Mouse (Mus musculus) kidney, adult 2 months (tissue): ENCODE measurements at regions not wholly inside any gene's neighbourhood (a gene's known extent, or its start where the extent isn't known, plus 50 kb on each side); places are given as distances from the start of the nearest gene placed in this dataset.
A peak's percentile ranks its signal among the peaks of the same experiment; 100 is the strongest.

Experiments used
- DNase-seq: peaks from one replicate; pipeline ENCODE4 v3.0.0; 2021
- H3K27ac ChIP-seq: fragments of 200-500 bp; 2 replicates; pipeline ENCODE4 v1.5.1; 2012; ENCODE audit warnings: low read depth, low read length, control low read depth, inconsistent platforms; ENCODE audit not compliant: insufficient read depth
- H3K27me3 ChIP-seq: fragments of 200-500 bp; replicated peaks from 2 replicates; pipeline ENCODE4 v1.6.1; 2012; ENCODE audit warnings: mild to moderate bottlenecking, moderate library complexity, low read length, inconsistent platforms; ENCODE audit not compliant: control insufficient read depth, insufficient read depth
- H3K36me3 ChIP-seq: fragments of 200-500 bp; 2 replicates; pipeline ENCODE4 v1.6.1; 2012; ENCODE audit warnings: mild to moderate bottlenecking, moderate library complexity, low read length, inconsistent platforms; ENCODE audit not compliant: control insufficient read depth, insufficient read depth
- H3K4me1 ChIP-seq: fragments of 200-500 bp; 2 replicates; pipeline ENCODE4 v1.6.1; 2011; ENCODE audit warnings: low read length; ENCODE audit not compliant: control insufficient read depth, insufficient read depth
- H3K4me3 ChIP-seq: fragments of 200-500 bp; 2 replicates; pipeline ENCODE4 v1.5.1; 2011; ENCODE audit warnings: mild to moderate bottlenecking, low read depth, low read length, control low read depth; ENCODE audit not compliant: insufficient read depth
- CTCF ChIP-seq: fragments of 200-500 bp; conservative IDR thresholded peaks from 2 replicates; pipeline ENCODE4 v1.5.1; 2011; ENCODE audit warnings: low read depth, mild to moderate bottlenecking, control low read depth, low read length, moderate library complexity, mixed read lengths; ENCODE audit not compliant: insufficient read depth, insufficient read length
- POLR2A ChIP-seq: fragments of 200-500 bp; IDR thresholded peaks from one replicate; pipeline ENCODE4 v1.6.1; 2011; ENCODE audit warnings: low read depth, low read length, control low read depth
- WGBS: fragments of 180-500 bp; shearing (Covaris S2); methylation state at CpG from one replicate; pipeline ENCODE4 v1.1.7; 2018; 5-methylcytosine and 5-hydroxymethylcytosine counted together

GRCm38 (mm10) chr2:166408009-166408408 lies 252.5 kb upstream of the Sulf2 start:
- DNase-seq, result no peak
- 65% methylated on average over 16 of the region's 16 CpGs for WGBS
- H3K4me3 ChIP-seq, result no peak overlapping the region
- no peaks in the 10 kb centered on the region for H3K36me3 ChIP-seq
- no peaks in the 10 kb centered on the region for H3K4me1 ChIP-seq
- no peak overlapping the region for H3K27ac ChIP-seq
- TF ChIP-seq POLR2A (no peak), CTCF (no peak)
- no peaks in the 10 kb centered on the region for H3K27me3 ChIP-seq

- TF ChIP-seq CTCF, result no peak
- Histone ChIP-seq H3K27ac (no peak overlapping the region), H3K4me3 (no peak overlapping the region), H3K4me1 (no peaks in the 10 kb centered on the region), H3K27me3 (no peaks in the 10 kb centered on the region), H3K36me3 (no peaks in the 10 kb centered on the region)
- DNase-seq, result no peak
- WGBS, result 66% methylated on average over 11 of the region's 11 CpGs
These were observed 251.4 kb upstream of the Sulf2 start for GRCm38 (mm10) chr2:166406826-166407225.

- H3K4me1 ChIP-seq, result peaks cover 8% of the 10 kb centered on the region
- no peaks in the 10 kb centered on the region for H3K36me3 ChIP-seq
- DNase-seq, result peak; percentile 41
- 0 out of 2 replicates have a peak overlapping the region, but pooled peaks have one; percentile 6 for H3K27ac ChIP-seq
- TF ChIP-seq CTCF (no peak), POLR2A (no peak)
- H3K27me3 ChIP-seq, result no peaks in the 10 kb centered on the region
- H3K4me3 ChIP-seq, result no peak overlapping the region
- WGBS, result 62% methylated on average over 10 of the region's 10 CpGs
These were observed 247.9 kb upstream of the Sulf2 start for GRCm38 (mm10) chr2:166403319-166403718.

- Histone ChIP-seq H3K36me3 (no peaks in the 10 kb centered on the region), H3K4me1 (peaks cover 8% of the 10 kb centered on the region), H3K27ac (no peak overlapping the region), H3K4me3 (no peak overlapping the region), H3K27me3 (no peaks in the 10 kb centered on the region)
- DNase-seq, result no peak
- TF ChIP-seq POLR2A (no peak), CTCF (no peak)
- WGBS, result 76% methylated on average over 3 of the region's 3 CpGs
These were observed 246.4 kb upstream of the Sulf2 start for GRCm38 (mm10) chr2:166401860-166402259.

- Histone ChIP-seq H3K36me3 (no peaks in the 10 kb centered on the region), H3K4me1 (peaks cover 8% of the 10 kb centered on the region), H3K4me3 (no peak overlapping the region), H3K27ac (0 out of 2 replicates have a peak overlapping the region, but pooled peaks have one; percentile 62), H3K27me3 (no peaks in the 10 kb centered on the region)
- TF ChIP-seq POLR2A (no peak), CTCF (no peak)
- 50% methylated on average over 10 of the region's 10 CpGs for WGBS
- peak; percentile 32 for DNase-seq
These were observed 244.8 kb upstream of the Sulf2 start for GRCm38 (mm10) chr2:166400304-166400703.

GRCm38 (mm10) chr2:166399140-166399830 lies 243.8 kb upstream of the Sulf2 start:
- peak overlapping the region; percentile 62 for H3K27ac ChIP-seq
- TF ChIP-seq POLR2A (no peak), CTCF (no peak)

GRCm38 (mm10) chr2:166398774-166399139 lies 243.3 kb upstream of the Sulf2 start:
- Histone ChIP-seq H3K27ac (no peak overlapping the region), H3K36me3 (no peaks in the 10 kb centered on the region), H3K4me1 (peaks cover 8% of the 10 kb centered on the region), H3K4me3 (no peak overlapping the region), H3K27me3 (no peaks in the 10 kb centered on the region)
- no peak for DNase-seq
- 52% methylated on average over 5 of the region's 5 CpGs for WGBS
- TF ChIP-seq CTCF (no peak), POLR2A (no peak)

More at GRCm38 (mm10) chr2:166399140-166399830, 243.8 kb upstream of the Sulf2 start:
- DNase-seq, result peak; percentile 66
- Histone ChIP-seq H3K4me3 (no peak overlapping the region), H3K36me3 (no peaks in the 10 kb centered on the region), H3K27me3 (no peaks in the 10 kb centered on the region), H3K4me1 (peaks cover 8% of the 10 kb centered on the region)
- 17% methylated on average over 6 of the region's 6 CpGs for WGBS
